In the genomic region with DNA sequence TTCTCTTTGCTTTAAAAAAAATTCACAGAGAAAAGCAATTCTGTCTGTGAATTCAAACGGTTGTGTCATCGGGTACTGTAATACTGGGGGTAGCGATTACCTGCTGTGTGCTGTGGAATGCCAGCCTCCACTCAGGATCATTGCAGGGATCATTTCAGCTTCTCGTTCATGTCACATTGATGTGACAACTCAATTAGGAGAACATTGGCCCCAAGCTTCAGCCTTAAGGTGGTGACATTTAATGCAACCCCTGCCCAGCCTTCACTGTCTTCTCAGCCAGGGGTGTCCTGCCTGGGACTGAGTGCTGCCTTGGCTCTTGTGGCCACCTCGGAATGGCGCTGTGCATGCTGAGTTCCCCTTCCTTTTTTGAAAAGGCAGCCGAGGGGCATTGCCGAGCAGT, we compare ENCODE assay signal across 13 mouse cellular contexts.
"Had no signal": no experiment of that assay in that cellular context is flagged by ENCODE, and none has a peak within 500 bp of the region (broad histone marks: within the 10 kb centered on the region; RNA-seq: fewer than 3 reads in every experiment).

No protein-coding gene starts in this region.

- DNase-seq: lung, adult 18-20 months; lung, embryonic 14.5 days; lung, postnatal 10 days; lung, postnatal 4 days; right cerebral cortex, postnatal 25 days; thymus, adult 18-20 months; thymus, postnatal 14 days; thymus, postnatal 36 days had no signal

- H3K4me3 ChIP-seq: megakaryocyte, embryonic 14.5 days; midbrain, embryonic 13.5 days; midbrain, embryonic 15.5 days; neural tube, embryonic 12.5 days had no signal

- H3K27ac ChIP-seq: liver, embryonic 14.5 days; midbrain, embryonic 13.5 days; midbrain, embryonic 15.5 days; neural tube, embryonic 12.5 days had no signal
